Mouse (Mus musculus): ENCODE data around the gene Cdc42bpa. TPM values are rescaled to one million over a fixed set of nuclear protein-coding genes. Genes with fewer than 3 reads are reported as not detected.
A peak's percentile ranks its signal among the peaks of the same experiment; 100 is the strongest.

Gene Cdc42bpa
- total RNA-seq, 2 experiments from 2014 or later = 41.7 to 43.2 TPM

GRCm38 (mm10) chr1:180166533-180166932, 206.3 kb downstream of the Cdc42bpa start:
- DNase-seq = no peak

GRCm38 (mm10) chr1:180168294-180168693, 208.0 kb downstream of the Cdc42bpa start:
- DNase-seq = peak in 1 of 2 experiments; percentile 55

DNA sequence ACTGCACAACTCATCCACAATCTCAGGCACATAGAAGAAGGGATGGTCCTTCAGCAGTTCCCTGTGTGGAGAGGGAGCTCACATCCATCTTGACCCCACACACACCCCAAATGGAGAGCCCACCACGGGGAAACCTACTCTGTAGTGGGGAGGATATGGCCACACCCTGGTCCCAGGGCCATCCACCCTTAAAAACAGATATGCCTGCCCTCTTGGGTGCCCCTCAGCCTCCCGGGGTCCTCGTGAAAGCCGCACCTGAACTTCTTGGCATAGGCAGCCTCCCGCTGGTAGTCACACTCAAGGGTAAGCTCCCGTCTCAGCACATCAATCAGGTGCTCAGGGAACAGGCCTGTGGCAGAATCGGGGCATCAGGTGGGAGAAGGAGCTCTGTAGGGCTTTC, 208.9 kb downstream of the Cdc42bpa start:
- no peak for DNase-seq

DNA sequence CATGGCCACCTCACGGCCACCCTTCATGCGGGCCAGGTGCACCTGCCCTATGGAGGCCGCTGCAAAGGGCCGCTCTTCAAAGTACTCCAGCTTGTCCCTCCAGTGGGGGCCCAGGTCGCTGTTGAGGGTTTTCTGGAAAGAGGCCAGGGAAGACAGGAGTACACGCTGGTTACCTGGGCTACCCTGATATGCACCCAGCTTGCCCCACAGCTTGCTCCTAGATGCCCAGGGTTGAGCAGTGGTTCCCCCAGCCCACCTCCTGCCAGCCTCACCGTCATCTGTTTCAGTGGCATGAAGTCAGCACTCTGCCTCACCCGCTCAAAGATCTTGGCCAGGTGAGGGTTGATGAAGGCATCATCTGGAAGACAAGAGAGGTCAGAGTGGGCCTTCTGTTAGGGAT, 209.8 kb downstream of the Cdc42bpa start:
- no peak for DNase-seq

DNA sequence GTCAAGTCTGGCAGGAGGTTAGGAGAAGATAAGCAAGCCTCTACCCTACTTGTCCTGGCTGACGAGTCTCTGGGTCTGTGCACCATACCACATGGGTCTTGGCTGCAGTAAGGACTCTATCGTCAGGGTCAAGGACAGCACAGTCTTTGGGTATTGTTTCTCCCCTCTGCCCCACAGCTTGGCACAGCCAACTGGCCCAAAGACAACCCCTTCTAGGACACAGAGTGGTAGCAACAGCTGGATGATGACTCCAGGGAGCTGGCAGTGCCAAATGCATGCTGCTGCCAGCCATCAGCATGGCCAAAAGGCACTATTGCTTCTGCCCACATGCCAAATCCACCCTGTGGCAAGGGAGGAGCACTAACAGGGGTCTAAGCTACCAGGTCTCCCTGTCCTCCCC, 211.6 kb downstream of the Cdc42bpa start:
- peak; percentile 62 to 84 for DNase-seq

GRCm38 (mm10) chr1:180172600-180172999, 212.3 kb downstream of the Cdc42bpa start:
- DNase-seq = no peak

GRCm38 (mm10) chr1:180173017-180173416, 212.7 kb downstream of the Cdc42bpa start:
- DNase-seq = peak in 1 of 2 experiments; percentile 50

DNA sequence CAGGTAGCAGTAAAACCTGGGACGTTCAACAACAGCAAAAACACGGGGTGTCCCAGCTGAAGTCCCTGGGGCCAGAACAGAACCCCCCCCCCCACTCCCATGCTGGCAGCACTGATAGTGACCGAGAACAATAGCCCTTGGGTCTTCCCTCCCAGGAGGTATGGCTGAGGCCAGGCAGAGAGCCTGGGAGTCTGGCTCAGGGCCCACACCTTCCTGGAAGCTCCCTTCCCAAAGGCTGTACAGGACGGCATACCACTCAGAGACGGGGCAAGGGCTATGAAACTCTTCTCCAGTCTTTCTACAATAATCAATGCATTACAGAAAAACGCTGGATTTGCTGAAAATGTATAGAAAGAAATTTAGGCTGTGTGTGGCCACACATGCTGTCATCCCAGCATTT, 214.4 kb downstream of the Cdc42bpa start:
- no peak for DNase-seq

GRCm38 (mm10) chr1:180175167-180175566, 214.9 kb downstream of the Cdc42bpa start:
- DNase-seq = peak in 1 of 2 experiments; percentile 35

GRCm38 (mm10) chr1:180175635-180176034, 215.4 kb downstream of the Cdc42bpa start:
- DNase-seq = peak in 1 of 2 experiments; percentile 33

DNA sequence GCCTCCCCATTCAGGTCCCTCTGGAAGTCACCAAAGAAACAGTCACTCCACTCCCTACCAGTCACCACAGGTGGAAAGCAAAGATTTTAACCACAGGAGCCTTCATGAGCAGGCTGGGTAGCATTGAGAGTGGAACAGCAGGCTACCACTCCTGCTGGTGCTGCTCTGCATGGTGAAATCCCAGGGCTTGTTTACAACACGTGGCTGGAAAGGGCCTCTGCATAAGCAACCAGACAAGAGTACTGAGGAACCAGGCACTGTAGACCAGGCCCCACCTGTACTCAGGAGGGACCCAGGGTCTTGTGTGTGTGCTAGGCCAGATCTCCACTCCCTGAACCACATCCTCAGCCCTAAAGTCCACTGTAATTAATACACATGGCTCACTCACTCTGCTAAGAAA, 216.5 kb downstream of the Cdc42bpa start:
- DNase-seq = no peak

DNA sequence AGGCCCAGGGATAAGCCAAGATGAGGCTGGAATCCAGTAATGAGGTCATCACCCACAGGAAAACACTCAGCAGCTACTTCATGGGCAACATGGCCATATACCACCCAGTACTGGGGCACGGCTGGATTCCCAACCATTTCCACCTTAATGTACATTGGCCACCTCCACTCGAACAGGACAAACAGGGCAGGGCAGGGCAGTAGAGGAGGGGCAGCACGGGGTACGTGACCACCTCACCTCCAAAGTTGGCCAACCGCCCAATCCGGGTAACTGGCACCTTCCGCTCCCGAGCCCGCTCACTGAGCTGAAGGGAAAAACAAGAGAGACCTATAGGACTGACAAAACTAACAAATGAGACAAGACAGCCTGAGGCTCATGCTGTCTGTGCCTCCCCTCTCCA, 218.1 kb downstream of the Cdc42bpa start:
- peak in 1 of 2 experiments; percentile 32 for DNase-seq

DNA sequence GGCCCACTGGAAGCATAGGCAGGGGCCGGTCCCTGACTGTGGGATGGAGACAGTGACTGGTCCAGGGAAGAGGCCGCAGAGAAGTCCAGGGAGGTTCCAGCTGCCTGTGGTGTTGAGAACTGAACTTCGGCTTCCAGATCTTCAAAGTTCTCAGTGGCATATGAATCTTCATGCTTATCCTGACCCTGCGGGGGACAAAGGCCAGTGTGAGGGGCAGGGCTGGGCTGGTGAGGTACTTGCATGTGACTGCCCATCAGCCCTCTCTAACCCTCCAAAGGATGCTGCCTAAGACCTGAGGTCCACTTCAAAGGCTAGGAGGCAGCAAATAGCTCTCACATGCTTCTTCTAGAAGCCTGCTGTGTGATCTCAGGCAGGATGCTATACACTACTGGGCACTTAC, 218.8 kb downstream of the Cdc42bpa start:
- peak in 1 of 2 experiments; percentile 18 for DNase-seq

DNA sequence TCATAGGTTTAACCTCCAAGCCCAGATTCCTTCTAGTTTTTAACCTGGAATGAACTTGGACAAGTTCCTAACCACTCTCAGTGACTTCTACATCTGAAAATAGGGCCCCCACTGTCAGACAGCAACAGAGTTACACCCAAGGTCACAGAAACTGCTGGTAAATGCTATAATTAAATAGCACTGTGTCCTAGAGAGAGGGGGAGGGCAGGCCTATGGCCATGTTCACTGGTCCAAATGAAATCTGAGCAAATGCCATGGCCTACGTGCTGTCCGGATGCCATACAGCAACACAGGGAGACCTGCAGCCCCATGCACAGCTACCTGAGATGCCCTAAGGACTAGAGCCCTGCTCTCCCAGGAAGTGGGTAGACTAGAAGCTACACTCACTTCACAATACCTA, 219.6 kb downstream of the Cdc42bpa start:
- peak; percentile 43 to 64 for DNase-seq

- no peak for DNase-seq
Observed at GRCm38 (mm10) chr1:180181304-180181965, 221.2 kb downstream of the Cdc42bpa start.

DNA sequence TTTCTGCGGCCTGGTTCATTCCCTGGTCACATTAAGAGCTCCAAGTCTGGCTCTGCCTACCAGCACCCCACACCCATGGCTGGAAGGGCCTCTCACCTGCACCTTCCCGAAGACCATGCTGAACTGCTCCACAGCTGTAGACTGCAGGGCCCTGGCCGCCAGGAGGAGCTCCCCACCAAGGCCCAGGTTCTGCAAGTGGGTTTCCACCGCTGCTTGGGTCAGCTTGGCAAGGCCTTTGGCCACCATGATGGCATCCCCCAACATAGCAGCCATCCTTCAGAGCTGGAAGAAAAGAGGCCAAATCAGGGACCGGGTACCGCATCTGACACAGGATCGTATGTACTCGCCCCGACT, 221.7 kb downstream of the Cdc42bpa start:
- DNase-seq = no peak

- DNase-seq = peak in 1 of 2 experiments; percentile 2
Observed at GRCm38 (mm10) chr1:180182731-180183130, 222.5 kb downstream of the Cdc42bpa start.

DNA sequence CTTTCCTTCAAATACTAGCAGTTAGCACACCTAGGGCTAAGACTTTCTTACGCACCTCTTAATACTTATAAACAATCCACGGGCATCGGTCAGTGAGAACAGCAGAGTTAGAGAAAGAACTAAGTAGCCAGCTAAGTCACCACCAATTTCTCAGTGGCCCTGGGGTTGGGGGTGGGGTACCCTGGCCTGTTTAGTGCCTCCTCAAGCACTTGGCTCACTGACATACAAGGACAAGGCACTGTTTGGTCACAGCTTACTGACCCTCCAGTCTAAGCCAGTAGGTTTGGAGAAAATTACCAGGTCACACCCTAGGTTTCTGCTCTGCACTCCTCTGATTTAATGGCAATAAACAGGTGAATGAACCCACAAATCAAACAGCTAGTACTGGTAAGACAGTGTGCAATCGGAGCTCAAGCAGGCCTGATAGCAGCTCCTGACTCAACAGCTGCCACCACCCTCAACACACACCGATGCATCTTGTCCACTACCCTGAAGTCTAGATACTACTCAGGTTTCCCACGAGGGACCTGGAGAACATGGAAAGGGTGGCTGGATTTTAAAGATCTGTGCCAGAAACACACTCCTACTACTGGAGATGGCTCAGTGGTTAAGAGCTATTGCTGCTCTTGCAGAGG, 223.4 kb downstream of the Cdc42bpa start:
- DNase-seq = peak in 1 of 2 experiments; percentile 21

- DNase-seq = peak in 1 of 2 experiments; percentile 10
Observed at GRCm38 (mm10) chr1:180184768-180185167, 224.5 kb downstream of the Cdc42bpa start.

DNA sequence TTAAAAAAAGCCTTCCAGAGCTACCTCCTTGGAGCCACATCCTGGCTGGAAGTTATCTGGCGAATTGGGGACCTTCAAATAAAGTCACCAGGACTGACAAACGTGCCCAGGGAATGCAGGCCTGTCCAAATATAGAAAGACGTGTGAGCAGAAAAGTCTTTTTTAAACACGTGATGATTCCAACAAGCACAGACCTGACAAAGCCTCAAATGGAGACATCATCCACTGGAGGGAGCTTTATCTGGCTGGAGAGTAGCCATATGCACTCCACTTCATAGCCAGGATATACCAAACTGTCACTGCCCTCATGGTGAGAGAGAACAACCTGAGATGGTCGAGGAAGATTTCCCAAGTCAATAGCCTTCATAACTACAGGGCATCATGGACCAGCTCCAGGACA, 225.6 kb downstream of the Cdc42bpa start:
- DNase-seq = peak; percentile 68 to 69

DNA sequence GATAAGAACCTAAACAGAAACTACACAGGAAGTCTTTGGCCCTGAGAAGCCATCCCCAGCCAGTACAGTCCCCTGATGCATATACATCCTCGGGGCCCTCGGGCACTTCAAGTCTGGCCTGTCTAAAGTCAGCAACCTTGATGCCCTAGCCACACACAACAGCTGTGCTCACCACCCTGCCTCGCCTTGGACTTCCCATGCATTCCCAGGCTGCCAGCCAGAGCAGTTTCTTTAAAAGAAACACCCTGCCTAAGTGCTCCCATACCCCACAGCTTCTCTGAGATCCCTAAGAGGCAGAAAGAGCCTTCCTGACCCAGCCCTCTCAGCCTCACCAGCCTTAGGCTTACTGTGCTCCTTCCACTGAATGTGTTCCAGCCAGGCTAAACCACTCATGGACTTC, 226.1 kb downstream of the Cdc42bpa start:
- no peak for DNase-seq

GRCm38 (mm10) chr1:180188951-180189350, 228.7 kb downstream of the Cdc42bpa start:
- DNase-seq = peak in 1 of 2 experiments; percentile 44

DNA sequence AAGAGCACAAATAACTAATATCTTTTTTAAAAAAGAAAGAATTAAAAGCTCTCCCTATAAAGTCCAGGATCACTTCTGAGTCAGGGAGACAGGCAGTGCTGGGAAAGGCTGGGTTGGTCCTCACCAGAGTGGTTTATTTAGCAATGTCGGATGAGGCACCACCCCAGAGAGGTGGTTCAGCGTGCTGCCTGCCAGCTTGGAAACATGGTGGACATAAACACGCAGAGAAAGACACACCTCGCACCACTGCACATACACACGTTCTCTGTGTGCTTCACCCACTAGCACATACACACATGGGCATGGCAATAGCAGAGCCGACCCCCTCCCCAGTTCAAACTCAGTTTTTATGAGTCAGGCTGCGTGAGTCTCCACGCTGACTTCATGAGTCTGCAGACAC, 230.8 kb downstream of the Cdc42bpa start:
- DNase-seq = peak in 1 of 2 experiments; percentile 32
